Mouse (Mus musculus): ENCODE measurements at regions not wholly inside any gene's neighbourhood (a gene's known extent, or its start where the extent isn't known, plus 50 kb on each side); places are given as distances from the start of the nearest gene placed in this dataset.
A peak's percentile ranks its signal among the peaks of the same experiment; 100 is the strongest.

DNA sequence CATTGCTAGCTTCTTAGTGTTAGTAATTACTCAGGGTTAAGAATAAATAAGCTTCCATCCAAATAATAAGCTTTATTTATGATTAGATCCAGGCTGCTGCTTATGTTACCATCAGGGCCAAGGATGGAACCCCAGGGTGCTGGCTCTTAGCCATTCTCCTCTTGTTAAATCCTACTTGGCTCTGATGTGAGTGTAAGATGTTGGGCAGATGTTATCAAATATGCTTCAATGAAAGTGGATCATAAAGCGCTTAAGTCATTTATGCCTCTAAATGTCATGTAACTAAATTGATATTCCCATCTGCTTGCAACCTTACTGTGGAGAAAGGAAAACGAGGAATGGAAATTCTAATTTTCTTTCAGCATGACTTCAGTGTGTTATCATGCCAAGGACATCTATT is 426.4 kb upstream of the Lrrc4c start:
- H3K9me3 ChIP-seq (ENCODE audit: control insufficient read depth, low read length), result no peaks in the 10 kb centered on the region
- H3K4me3 ChIP-seq (replicated peaks; ENCODE audit: low read length), result no peak overlapping the region
- no peaks in the 10 kb centered on the region for H3K27me3 ChIP-seq (ENCODE audit: control insufficient read depth, insufficient read depth, low read length)
- no peaks in the 10 kb centered on the region for H3K36me3 ChIP-seq (ENCODE audit: control insufficient read depth, insufficient read depth, low read length)
- H3K9ac ChIP-seq (ENCODE audit: low read depth, low read length, severe bottlenecking), result no peak overlapping the region
- H3K4me1 ChIP-seq (ENCODE audit: control insufficient read depth, insufficient read depth, low read length), result no peaks in the 10 kb centered on the region
- no peak overlapping the region for H3K4me2 ChIP-seq (replicated peaks; ENCODE audit: low read depth, low read length, severe bottlenecking)
- ATAC-seq (ENCODE audit: low FRiP score, low read depth), result no peak
- peak; percentile 59 for DNase-seq (ENCODE audit: low spot score)
- WGBS, result 68% methylated on average over 2 of the region's 2 CpGs
- TF ChIP-seq POLR2A (IDR thresholded peaks at IDR 0.05; ENCODE audit: borderline replicate concordance, extremely low read depth, insufficient read depth, insufficient read length), result no peak
- H3K27ac ChIP-seq (replicated peaks; ENCODE audit: low read depth, low read length), result no peak overlapping the region

DNA sequence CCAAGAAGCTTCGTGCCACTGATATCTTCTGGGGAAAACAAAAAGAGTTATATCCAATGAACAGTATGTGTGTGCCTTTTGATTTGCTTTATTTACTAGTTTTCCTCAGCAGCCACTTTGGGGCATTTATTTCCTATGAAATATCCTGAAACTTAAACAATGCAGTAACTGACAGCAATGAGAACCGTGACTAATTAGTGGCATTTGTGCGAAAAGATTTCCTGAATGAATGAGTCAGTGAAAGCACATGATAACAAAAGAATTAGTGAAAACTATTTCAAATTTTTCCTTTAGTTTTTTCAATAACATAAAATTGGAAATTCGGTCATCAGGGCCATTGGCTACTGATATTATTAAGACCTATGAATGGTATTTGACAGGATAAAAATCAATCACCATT is 412.9 kb upstream of the Lrrc4c start:
- no peak for TF ChIP-seq POLR2A (IDR thresholded peaks at IDR 0.05; ENCODE audit: borderline replicate concordance, extremely low read depth, insufficient read depth, insufficient read length)
- no peak for ATAC-seq (ENCODE audit: low FRiP score, low read depth)
- WGBS, result 80% methylated on average over 4 of the region's 4 CpGs

DNA sequence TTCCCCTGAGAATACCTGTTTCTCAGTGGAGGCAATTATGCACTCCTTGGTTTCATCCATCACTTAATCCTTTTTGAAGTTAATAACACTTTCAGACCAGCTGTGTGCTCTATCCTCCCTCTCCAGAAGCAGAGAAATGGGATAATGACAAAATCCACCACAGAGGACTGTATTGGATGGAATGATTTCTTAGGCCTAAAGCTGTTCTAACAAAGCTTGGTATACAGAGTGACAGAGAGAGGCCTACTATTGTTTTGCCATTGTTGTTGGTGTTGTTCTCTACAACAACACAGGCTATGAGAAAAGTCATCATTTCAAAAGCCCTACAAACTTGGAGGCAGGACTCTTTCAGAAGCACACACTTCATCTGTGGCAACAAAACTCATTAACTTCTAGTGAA is 408.2 kb upstream of the Lrrc4c start:
- ATAC-seq (ENCODE audit: low FRiP score, low read depth), result no peak
- H3K9me3 ChIP-seq (ENCODE audit: control insufficient read depth, low read length), result no peaks in the 10 kb centered on the region
- H3K27ac ChIP-seq (replicated peaks; ENCODE audit: low read depth, low read length), result no peak overlapping the region
- no peak for TF ChIP-seq POLR2A (IDR thresholded peaks at IDR 0.05; ENCODE audit: borderline replicate concordance, extremely low read depth, insufficient read depth, insufficient read length)
- no peak for DNase-seq (ENCODE audit: low spot score)
- H3K4me3 ChIP-seq (replicated peaks; ENCODE audit: low read length), result no peak overlapping the region
- no peaks in the 10 kb centered on the region for H3K36me3 ChIP-seq (ENCODE audit: control insufficient read depth, insufficient read depth, low read length)
- no peak overlapping the region for H3K4me2 ChIP-seq (replicated peaks; ENCODE audit: low read depth, low read length, severe bottlenecking)
- H3K27me3 ChIP-seq (ENCODE audit: control insufficient read depth, insufficient read depth, low read length), result no peaks in the 10 kb centered on the region
- H3K9ac ChIP-seq (ENCODE audit: low read depth, low read length, severe bottlenecking), result no peak overlapping the region
- no peaks in the 10 kb centered on the region for H3K4me1 ChIP-seq (ENCODE audit: control insufficient read depth, insufficient read depth, low read length)

More for the DNA sequence above, 412.9 kb upstream of the Lrrc4c start:
- H3K4me3 ChIP-seq (replicated peaks; ENCODE audit: low read length), result no peak overlapping the region
- H3K4me1 ChIP-seq (ENCODE audit: control insufficient read depth, insufficient read depth, low read length), result no peaks in the 10 kb centered on the region
- H3K27me3 ChIP-seq (ENCODE audit: control insufficient read depth, insufficient read depth, low read length), result no peaks in the 10 kb centered on the region
- H3K9ac ChIP-seq (ENCODE audit: low read depth, low read length, severe bottlenecking), result no peak overlapping the region
- H3K4me2 ChIP-seq (replicated peaks; ENCODE audit: low read depth, low read length, severe bottlenecking), result no peak overlapping the region
- no peak overlapping the region for H3K27ac ChIP-seq (replicated peaks; ENCODE audit: low read depth, low read length)
- DNase-seq (ENCODE audit: low spot score), result no peak
- no peaks in the 10 kb centered on the region for H3K36me3 ChIP-seq (ENCODE audit: control insufficient read depth, insufficient read depth, low read length)
- H3K9me3 ChIP-seq (ENCODE audit: control insufficient read depth, low read length), result no peaks in the 10 kb centered on the region

DNA sequence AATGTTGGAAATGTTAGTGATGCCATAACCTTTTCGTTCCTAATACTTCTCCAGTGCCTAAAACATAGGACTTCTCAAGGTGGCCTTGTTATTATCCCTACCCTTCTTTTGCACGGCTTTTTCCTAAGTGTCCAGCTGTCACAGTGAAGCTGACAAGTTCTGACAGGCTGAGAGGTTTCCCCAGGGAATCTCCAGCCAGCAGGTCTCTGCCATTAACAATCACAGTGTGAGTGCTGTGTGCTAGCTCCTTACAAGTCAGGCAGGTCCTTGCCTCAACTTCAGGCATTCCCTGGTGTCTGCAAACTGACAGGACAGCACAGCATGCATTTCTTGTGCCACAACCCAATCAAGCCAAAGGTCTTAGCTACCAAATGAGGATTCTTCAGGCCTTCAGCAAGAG is 407.8 kb upstream of the Lrrc4c start:
- no peaks in the 10 kb centered on the region for H3K4me1 ChIP-seq (ENCODE audit: control insufficient read depth, insufficient read depth, low read length)
- H3K27me3 ChIP-seq (ENCODE audit: control insufficient read depth, insufficient read depth, low read length), result no peaks in the 10 kb centered on the region
- no peak overlapping the region for H3K4me3 ChIP-seq (replicated peaks; ENCODE audit: low read length)
- no peaks in the 10 kb centered on the region for H3K9me3 ChIP-seq (ENCODE audit: control insufficient read depth, low read length)
- H3K36me3 ChIP-seq (ENCODE audit: control insufficient read depth, insufficient read depth, low read length), result no peaks in the 10 kb centered on the region
- H3K4me2 ChIP-seq (replicated peaks; ENCODE audit: low read depth, low read length, severe bottlenecking), result no peak overlapping the region
- no peak for TF ChIP-seq POLR2A (IDR thresholded peaks at IDR 0.05; ENCODE audit: borderline replicate concordance, extremely low read depth, insufficient read depth, insufficient read length)
- DNase-seq (ENCODE audit: low spot score) (no peak), ATAC-seq (ENCODE audit: low FRiP score, low read depth) (no peak)
- WGBS, result 54% methylated on average over 2 of the region's 2 CpGs
- H3K9ac ChIP-seq (ENCODE audit: low read depth, low read length, severe bottlenecking), result no peak overlapping the region
- no peak overlapping the region for H3K27ac ChIP-seq (replicated peaks; ENCODE audit: low read depth, low read length)

Data from limb, embryonic 14.5 days (tissue).